Mouse (Mus musculus): ENCODE results near the gene Scd4.
A peak's percentile ranks its signal among the peaks of the same experiment; 100 is the strongest.

Gene Scd4

GRCm38 (mm10) chr19:44377629-44378375 lies 44.9 kb downstream of the Scd4 start:
- ATAC-seq (ENCODE audit: low TSS enrichment), result no peak

DNA sequence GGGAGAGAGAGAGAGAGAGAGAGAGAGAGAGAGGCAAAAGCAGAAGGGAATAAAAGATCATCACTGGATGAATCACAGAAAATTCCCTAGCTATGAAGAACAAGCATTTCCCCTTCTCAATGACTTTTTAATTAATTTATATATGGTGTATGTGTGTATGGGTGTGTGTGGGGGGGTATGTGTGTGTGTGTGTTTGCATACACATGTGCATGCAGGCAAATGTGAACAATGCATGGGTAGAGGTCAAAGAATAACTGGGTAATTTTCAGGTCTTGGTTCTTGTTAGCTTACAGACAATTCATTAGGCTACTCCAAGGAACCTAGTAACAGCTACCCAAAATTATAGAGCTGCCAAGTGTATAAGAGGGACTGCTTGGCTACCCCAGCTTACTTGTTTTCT lies 46.2 kb downstream of the Scd4 start:
- no peak for ATAC-seq (ENCODE audit: low TSS enrichment)

- ATAC-seq (ENCODE audit: low TSS enrichment), result no peak
These were observed 47.2 kb downstream of the Scd4 start for GRCm38 (mm10) chr19:44380065-44380464.

DNA sequence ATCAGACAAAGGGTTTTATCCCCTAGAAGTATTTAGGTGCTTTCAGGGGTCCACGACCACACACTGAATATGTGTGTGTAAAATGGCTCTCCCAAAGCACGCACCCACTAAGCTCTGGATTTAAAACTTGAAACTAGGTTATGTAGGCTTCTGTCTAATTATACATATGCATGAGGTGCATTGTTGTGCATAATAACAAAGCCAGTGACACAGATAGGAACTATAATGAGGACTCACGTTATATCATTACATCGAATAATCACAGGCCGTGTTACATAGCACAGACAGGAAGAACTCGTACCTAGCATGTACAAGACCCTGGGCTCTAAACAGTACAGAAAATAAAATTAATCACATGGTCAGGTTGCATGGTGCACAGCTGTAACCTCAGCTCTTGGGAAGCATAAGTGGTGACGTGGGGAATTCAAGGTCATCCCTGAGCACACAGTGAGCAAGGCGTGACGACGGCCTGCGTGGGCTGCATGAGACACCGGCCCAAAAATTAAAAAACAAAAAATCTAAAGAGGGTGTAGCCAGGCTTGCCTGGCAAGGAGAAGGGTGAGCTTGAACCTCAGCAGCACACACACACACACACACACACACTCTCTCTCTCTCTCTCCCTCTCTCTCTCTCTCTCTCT lies 49.9 kb downstream of the Scd4 start:
- peak; percentile 77 for ATAC-seq (ENCODE audit: low TSS enrichment)

DNA sequence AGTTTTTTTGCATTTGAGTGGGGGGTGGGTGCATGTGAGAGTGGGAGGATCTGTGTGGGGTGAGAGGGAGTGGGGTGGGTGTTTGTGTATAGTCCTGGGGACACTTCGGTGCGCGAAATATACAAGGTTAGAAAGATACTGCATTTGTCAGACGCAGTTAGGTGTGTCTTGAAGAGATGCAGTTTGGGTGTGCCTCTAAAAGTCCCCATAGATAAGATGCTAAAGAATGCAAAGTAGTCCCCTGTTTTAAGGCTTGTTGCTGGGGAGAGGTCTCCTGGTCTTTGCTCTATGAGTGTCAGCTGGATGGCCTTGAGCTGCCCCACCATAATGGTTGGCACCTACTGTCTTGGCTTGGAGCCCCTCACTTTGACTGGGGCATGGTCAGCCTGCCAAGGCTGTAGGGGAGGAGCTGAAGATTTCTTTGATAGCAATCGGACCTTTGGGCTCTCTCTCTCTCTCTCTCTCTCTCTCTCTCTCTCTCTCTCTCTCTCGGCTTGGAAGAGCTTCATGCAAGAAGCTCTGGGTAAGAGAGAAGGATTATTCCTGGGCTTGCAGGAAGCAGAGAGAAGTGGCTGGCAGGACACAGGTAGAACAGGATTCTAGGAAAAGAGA lies 53.1 kb downstream of the Scd4 start:
- no peak for ATAC-seq (ENCODE audit: low TSS enrichment)

GRCm38 (mm10) chr19:44387089-44387671 lies 54.3 kb downstream of the Scd4 start:
- no peak for ATAC-seq (ENCODE audit: low TSS enrichment)

DNA sequence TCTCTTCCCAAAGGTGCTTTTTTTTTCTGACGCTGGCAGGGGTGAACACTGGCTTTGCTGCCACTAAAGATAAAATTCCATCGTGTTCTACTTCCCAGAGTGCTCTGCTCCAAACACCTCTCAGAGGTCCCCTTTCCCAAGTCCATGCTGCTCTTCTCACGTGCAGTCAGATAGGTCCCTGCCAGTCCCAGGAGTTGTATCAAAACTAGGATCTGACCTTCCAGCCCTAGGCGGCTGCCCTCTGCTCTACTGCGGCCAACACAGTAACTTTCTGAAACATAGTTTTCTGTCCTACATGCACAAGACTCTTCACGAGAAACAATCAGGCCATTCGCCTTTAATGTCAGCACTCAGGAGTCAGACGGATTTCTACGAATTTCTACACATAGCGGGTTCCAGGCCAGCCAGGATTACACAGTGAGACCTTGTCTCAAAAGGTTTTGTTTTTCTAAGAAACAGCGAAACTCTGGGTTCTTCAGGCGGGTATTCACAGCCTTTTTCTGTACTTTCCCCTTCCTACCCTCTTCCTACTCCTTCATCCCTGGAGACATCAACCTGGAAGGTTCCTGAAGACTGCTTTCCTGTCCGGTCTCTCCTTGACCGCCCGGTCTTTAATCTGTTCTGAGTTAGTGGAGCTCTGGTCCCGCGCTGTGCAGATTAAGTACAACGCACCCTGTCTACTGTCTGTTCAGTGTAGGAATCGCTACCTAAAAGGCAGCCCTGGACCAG lies 55.0 kb downstream of the Scd4 start:
- ATAC-seq (ENCODE audit: low TSS enrichment), result no peak

DNA sequence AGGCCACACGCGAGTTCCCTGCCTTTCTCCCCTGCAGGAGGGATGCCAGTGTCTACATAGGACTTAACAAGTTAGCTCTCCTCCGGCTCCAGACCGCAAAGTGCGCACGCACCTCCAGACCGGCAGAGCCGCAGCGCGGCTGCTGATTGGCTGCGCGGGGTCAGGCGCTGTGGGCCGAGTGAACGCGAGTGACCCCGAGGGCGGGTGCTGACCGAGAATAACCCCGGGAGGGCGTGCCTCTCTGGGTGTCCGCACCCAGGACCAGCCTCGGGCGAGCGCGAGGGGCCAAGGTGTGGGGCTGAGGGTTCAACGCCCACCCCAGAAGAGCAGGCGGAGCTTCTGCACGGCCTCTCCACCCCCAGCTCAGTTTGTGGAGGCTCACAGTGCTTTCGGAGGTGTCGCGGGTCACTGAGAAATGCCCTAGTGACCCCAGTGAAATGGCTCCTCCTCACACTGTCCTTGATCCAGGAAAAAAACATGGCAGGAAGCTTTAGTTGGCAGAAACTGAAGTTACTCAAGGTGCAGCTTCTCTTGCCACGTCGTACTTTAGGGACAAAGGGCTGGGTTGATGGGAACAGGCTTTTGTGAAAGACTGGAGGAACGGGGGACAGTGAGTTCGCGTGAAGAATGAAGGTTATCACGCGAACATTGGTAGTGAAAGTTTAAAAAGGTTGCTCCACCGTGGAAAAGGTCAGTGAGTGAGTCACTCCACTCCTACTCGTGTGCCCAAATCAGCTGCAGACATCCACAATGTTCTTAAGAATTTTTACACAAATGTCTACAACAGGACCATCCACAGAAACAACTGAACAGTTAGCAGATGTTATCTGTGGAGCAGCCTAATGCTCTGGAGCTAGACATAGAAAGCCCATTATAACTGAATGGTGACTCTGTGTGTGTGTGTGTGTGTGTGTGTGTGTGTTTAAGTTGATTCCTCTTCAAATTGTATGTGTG lies 55.9 kb downstream of the Scd4 start:
- ATAC-seq (ENCODE audit: low TSS enrichment), result peak; percentile 96

DNA sequence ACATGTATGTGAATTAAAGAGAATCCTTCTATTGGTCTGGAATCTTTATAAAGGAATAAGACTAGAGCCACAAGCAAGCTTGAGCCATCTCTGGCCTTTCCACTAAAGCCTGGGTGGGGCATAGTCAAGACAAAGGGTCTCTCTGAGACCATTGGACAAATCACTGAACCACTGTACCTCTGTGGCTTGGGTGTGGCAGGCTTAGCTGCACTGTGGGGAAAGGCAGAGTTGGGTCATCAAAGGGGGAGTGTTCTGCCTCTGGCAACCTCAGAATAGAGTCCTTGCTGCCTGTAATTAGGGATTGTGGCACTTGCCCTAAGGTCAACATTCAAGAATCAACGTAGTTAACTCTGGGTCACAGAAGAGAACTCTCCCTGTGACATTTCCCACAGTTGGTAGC lies 56.6 kb downstream of the Scd4 start:
- no peak for ATAC-seq (ENCODE audit: low TSS enrichment)

DNA sequence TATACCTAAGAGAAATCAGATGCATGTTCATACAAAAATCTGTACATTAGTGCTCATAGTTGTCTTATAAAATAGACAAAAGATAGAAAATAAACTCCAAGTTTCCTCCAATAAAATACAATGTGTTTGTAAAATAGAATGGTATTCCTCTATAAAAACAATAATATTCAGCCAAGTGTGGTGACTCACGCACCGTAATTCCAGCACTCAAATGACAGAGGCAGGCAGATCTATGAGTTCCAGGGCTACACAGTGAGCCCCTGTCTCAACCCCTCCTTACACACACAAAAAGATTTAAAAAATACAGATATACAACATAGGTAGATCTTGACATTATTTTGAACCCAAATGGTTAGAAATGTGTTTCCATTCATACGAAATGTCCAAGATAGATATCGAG lies 59.0 kb downstream of the Scd4 start:
- no peak for ATAC-seq (ENCODE audit: low TSS enrichment)

GRCm38 (mm10) chr19:44392339-44393009 lies 59.6 kb downstream of the Scd4 start:
- ATAC-seq (ENCODE audit: low TSS enrichment), result no peak

- peak; percentile 67 for ATAC-seq (ENCODE audit: low TSS enrichment)
These were observed 61.1 kb downstream of the Scd4 start for GRCm38 (mm10) chr19:44393962-44394422.

DNA sequence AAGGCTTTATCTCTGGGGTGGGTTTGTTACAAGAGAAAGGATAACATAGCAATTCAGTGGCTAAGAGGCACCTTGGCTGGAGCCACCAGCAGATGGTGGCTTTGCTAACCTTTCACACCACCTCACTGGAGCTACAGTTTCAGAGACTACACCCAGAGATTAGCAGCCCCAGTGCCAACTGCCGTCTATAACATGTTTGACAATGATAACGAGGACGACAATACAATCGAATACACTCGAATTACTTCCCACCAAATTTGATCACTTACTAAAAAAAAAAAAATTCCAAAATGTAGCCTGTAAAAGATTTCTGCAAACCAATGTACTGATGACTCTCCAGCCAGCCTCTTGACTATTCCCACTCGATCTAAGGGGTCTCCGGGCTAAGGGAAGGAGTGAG lies 62.1 kb downstream of the Scd4 start:
- no peak for ATAC-seq (ENCODE audit: low TSS enrichment)

All from frontal cortex, adult (tissue).